Mouse (Mus musculus): ENCODE data around the gene Shb.

Gene Shb

DNA sequence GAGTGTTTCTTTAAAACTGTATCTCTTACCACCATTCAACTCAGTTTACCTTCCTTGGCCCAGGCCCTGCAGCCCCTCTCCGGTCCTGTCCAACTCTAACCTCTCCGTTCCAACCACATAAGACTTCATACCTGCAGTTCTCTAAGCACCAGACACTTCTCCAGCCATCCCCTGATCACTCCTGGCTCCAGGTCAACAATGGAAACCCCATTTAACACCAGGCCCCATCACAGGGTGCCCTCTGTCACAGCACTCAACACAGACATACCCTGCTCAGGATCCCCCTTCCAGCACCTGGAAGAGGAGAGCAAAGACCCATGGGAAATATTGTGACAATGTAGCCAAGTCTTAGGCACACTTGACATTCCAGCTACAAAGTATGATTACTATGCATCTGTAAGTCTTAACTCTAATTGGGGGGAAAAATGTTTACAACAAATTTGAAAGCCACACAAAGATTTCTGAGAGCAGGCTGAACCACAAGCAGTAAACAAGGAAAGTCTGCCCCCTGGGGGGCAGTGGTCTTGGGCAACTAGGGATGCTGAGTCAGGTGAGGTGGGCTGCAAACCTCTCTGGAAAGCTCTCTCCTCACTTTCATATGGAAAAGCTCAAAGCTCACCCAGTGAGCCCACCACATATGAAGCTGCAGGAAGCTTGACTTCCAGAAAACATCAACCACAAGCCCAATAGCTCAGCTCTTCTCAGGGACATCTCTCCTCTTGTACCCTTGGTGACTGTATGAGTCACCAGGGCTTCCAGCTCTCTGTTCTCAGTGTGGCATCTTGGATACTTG lies 4.5 kb downstream of the Shb start:
- DNase-seq, result peak; percentile 74

GRCm38 (mm10) chr4:45526846-45527561 lies 5.3 kb downstream of the Shb start:
- DNase-seq, result peak; percentile 24

DNA sequence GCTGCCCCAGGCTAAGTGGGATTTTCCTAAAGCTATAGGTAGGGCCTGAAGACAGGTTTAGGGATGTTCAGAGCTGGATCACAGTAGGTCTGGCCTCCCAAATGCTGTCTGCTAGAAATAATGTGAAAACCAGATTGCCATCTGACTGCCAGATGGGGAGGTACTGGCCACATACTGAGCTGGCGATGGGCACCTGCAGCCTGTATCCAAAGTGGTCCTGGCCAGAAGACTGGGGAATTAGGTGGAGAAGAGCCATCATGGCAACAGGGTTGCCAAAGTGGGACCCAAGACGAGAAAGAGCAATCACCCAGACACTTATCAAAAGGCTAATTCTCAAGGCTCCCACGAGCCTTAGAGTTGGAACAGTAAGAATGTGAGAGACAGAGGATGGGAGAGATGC lies 6.1 kb downstream of the Shb start:
- DNase-seq, result peak; percentile 19

DNA sequence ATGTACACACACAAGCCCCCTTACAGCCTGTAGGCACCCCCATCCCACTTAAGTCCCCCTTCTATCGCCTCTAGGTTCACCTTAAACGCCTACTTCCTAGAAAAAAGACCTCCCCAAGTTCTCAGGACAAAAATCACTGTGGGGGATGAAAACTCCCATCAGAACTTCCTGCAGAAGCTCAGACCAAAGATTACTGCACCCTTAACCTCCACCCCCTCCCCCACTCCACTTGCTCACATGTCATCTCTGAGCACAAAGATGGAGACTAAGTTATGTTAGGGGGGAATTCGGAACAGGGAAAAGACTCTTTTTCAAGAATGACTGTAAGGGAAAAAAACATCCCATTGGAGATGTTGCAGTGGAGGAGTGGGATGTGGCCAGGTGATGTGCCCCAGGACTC lies 6.7 kb downstream of the Shb start:
- DNase-seq, result peak; percentile 62

GRCm38 (mm10) chr4:45524602-45525001 lies 7.7 kb downstream of the Shb start:
- DNase-seq, result peak; percentile 17

- DNase-seq, result no peak
These were observed 8.9 kb downstream of the Shb start for GRCm38 (mm10) chr4:45523360-45523759.

- DNase-seq, result peak; percentile 85
These were observed 9.3 kb downstream of the Shb start for GRCm38 (mm10) chr4:45522956-45523355.

GRCm38 (mm10) chr4:45522583-45522900 lies 9.7 kb downstream of the Shb start:
- DNase-seq, result peak; percentile 68

DNA sequence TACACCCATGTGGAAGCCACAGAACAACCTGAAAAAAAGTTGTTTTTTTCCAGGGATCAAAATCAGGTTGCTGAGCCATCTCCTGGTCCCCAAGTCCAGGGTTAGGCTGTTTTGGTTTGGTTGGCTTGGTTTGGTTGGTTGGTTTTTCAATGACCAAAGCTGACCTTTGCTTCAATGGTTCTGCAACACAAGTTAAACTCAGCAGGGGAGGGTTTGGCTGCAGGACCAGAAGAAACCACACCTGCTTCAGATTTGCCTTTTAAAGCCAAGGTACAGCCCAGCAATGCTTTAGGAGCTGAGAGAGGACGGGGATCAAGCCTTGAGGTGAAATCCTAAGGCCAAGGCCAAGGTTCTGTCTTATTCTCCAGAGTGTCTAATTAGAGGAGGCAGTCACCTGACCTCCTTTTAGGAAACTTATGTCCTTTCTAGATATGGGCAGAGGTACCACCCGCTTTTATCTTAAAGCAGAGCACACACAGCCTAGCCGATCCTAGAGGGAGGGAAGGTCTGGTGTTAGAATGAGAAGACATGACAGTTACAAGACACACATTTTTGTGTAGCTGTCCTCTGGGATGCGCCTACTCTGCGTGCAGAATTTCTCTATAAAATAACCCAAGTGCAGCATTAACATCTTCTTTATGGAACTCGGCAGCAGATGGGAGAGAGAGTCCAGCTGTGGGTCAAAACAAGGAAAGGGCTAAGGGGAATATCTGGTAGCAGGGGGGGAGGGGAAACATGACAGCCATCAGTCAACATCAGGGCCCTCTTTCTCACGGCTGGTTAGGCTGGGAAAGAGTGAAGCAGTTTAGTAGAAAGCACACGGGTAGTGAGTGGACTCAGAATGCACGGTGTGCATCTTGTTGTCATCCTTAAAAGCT lies 10.3 kb downstream of the Shb start:
- peak; percentile 95 for DNase-seq

GRCm38 (mm10) chr4:45520375-45520774 lies 11.9 kb downstream of the Shb start:
- DNase-seq, result peak; percentile 90

- peak; percentile 74 for DNase-seq
These were observed 14.9 kb downstream of the Shb start for GRCm38 (mm10) chr4:45517399-45517798.

GRCm38 (mm10) chr4:45515894-45516293 lies 16.4 kb downstream of the Shb start:
- DNase-seq, result no peak

GRCm38 (mm10) chr4:45514406-45514805 lies 17.9 kb downstream of the Shb start:
- no peak for DNase-seq

DNA sequence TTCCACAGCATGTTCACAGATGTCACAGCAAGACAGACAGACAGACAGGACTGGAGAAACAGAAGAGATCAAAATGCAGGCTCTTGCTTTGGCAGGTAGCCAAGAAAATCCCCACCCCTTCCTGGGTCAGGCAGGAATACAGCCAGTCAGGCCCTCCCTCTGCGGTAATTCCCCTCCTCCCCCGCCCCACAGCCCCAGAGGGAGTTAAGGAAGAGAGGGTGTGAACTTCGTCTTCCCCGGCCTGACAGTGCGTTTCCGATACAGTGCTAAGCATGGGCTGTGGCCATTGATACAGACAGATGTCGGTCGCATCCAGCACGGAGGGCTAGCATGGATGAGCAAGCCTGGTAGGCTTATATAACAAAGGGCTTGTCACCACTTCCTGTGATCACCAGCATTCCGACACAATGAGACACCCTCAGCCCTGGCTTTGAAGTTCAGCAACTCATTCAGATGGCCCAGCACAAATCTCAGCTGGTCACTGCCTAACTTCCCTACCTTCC lies 18.4 kb downstream of the Shb start:
- peak; percentile 83 for DNase-seq

GRCm38 (mm10) chr4:45513340-45513739 lies 18.9 kb downstream of the Shb start:
- DNase-seq, result no peak

DNA sequence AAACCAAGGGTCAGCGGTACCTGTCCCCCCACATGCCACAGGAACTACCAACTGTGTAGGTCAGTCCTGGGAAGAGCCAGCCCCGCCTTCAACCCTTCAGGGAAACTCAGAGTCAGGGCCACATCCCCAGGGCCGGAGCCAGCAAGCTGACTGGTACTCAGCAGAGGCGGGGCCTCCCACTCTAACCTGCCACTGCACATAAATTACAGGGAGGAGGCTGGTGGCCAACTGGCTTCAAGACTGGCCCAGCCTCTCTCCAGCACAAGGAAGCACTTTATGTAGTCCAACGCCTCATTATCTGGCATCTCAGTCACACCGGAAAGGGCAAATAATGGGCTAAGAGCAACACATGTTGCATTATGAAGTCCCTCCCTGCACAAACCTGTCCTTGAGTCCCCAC lies 22.1 kb downstream of the Shb start:
- peak; percentile 94 for DNase-seq

- DNase-seq, result no peak
These were observed 22.9 kb downstream of the Shb start for GRCm38 (mm10) chr4:45509416-45509815.

DNA sequence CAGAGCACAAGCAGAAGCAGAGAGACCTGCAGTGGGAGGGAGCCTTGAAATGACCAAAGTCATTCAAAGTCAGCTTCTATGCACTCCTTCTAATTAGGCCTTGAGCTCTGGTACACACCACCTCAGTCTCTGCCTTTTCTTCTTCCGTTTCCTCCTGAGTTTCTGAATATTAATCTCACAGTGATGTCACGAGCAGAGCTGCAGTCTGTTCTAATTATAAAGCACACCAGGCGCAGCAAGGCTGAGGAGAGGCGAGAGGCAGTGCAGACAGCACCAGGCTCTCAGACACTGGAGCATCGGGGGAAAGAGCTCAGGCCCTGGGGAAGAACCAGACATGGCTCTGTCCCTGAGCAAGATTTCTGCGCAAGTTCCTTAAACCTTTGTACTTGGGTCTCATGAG lies 23.8 kb downstream of the Shb start:
- no peak for DNase-seq

GRCm38 (mm10) chr4:45507476-45507875 lies 24.8 kb downstream of the Shb start:
- no peak for DNase-seq

DNA sequence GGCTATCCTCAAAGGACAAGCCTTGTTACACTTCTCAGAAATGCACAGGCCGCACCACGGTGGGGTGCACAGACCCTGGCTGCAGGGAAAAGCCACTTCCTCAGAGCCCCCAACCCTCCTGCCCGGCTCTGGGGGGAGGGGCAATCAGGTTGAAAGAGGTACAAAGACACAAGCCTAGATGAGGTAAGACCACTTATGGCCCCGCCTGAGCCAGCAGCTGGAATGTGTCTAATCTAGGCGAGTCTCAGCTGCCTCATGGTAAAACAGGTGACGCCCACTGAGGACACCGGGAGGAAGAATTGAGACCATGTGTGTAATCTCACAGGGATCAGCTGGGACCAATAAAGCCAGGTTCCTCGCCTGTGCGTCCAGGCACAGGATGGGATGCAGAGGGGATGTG lies 25.2 kb downstream of the Shb start:
- DNase-seq, result no peak

DNA sequence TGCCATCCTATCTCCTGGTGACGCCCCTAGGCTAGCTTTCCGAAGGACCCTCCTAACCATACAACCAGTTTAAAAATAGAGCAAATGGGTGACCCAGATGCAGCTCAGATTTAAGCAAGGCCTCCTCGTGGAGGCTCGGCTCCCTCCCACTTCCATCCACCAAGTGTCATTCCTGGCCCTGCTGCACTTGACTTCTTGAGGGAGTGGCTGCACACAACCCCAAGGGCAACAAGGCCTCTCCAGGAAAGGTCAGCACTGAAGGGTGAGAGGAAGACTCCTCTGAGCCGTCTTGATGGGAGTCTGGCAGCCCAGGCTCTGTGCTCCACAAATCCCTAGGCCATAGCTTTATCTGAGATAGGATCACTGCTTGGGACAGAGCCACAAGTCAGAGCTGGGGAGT lies 25.7 kb downstream of the Shb start:
- no peak for DNase-seq

DNA sequence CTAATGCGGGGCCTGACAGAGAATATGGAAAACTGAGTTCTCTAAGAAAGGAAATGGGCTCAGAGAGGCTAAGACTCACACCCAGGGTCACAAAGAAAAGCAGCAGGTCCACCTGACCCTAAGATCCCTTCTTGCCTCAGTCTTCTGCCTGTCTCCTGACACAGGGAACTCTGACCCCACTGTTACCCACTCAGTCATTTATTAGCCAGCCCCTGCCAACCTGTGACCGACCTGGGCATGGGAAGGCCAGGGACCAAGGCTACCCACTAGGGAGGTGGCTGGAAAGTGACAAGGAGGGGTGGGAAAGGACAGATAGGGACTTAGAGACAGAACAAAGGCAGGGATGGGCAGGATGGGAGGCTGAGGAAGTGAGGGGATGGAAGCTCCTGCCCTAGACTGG lies 26.6 kb downstream of the Shb start:
- DNase-seq, result peak; percentile 90

DNA sequence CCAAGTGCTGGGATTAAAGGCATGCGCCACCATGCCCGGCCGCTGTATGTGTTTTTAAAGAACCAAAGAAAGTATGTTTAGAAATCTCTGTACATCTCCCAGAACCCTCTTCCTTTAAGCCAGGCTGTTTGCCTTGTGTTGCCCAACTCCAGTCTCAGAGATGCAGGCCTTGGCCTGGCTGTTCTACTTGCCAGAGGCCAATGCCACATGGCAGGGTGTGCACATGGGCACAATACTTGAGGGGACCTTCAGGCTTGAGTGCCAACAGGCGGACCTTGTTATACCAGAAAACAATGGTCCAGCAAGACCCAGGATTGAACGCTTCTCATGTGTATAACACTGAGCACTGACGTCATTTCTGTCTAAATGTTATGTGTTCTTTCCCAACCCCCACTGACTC lies 27.1 kb downstream of the Shb start:
- no peak for DNase-seq

All from kidney, adult 9 months (tissue).